Mouse (Mus musculus): ENCODE measurements around the gene Grem2.

Gene Grem2

GRCm38 (mm10) chr1:174921298-174921955 is at the start of gene Grem2:
Gene Grem2 (minus strand): TSS chr1:174921819.
- DNase-seq = no peak

GRCm38 (mm10) chr1:174959837-174960236 is 38.2 kb upstream of the Grem2 start:
- DNase-seq = no peak

GRCm38 (mm10) chr1:174931003-174931619 is 9.5 kb upstream of the Grem2 start:
- no peak for DNase-seq

GRCm38 (mm10) chr1:174929459-174930181 is 8.0 kb upstream of the Grem2 start:
- no peak for DNase-seq

GRCm38 (mm10) chr1:174918949-174919348 is 2.7 kb downstream of the Grem2 start:
- DNase-seq = no peak

GRCm38 (mm10) chr1:174918236-174918870 is 3.3 kb downstream of the Grem2 start:
- no peak for DNase-seq

GRCm38 (mm10) chr1:174909834-174910233 is 11.8 kb downstream of the Grem2 start:
- DNase-seq = no peak

GRCm38 (mm10) chr1:174908232-174908631 is 13.4 kb downstream of the Grem2 start:
- DNase-seq = no peak

- no peak for DNase-seq
These were observed 14.0 kb downstream of the Grem2 start for GRCm38 (mm10) chr1:174907637-174908036.

- no peak for DNase-seq
These were observed 18.9 kb downstream of the Grem2 start for GRCm38 (mm10) chr1:174902755-174903154.

- no peak for DNase-seq
These were observed 29.1 kb downstream of the Grem2 start for GRCm38 (mm10) chr1:174892471-174892870.

- DNase-seq = no peak
These were observed 32.8 kb downstream of the Grem2 start for GRCm38 (mm10) chr1:174888684-174889405.

GRCm38 (mm10) chr1:174888073-174888472 is 33.5 kb downstream of the Grem2 start:
- no peak for DNase-seq

GRCm38 (mm10) chr1:174882496-174882895 is 39.1 kb downstream of the Grem2 start:
- DNase-seq = no peak

GRCm38 (mm10) chr1:174875173-174875572 is 46.4 kb downstream of the Grem2 start:
- no peak for DNase-seq

- DNase-seq = peak; percentile 40 to 74
These were observed 61.1 kb downstream of the Grem2 start for GRCm38 (mm10) chr1:174860407-174861118.

- DNase-seq = no peak
These were observed 65.4 kb downstream of the Grem2 start for GRCm38 (mm10) chr1:174856188-174856587.

- no peak for DNase-seq
These were observed 76.8 kb downstream of the Grem2 start for GRCm38 (mm10) chr1:174844786-174845185.

- peak in 1 of 2 experiments; percentile 33 for DNase-seq
These were observed 84.8 kb downstream of the Grem2 start for GRCm38 (mm10) chr1:174836861-174837260.

GRCm38 (mm10) chr1:174826562-174826961 is 95.1 kb downstream of the Grem2 start:
- DNase-seq = no peak

- no peak for DNase-seq
These were observed 109.8 kb downstream of the Grem2 start for GRCm38 (mm10) chr1:174811846-174812245.

- no peak for DNase-seq
These were observed 133.0 kb downstream of the Grem2 start for GRCm38 (mm10) chr1:174788617-174789016.
